ENCODE assay signal across 23 mouse cellular contexts in genomic region chr6:122869846-122870245, GRCm38 (mm10). TPM values are rescaled to one million over a fixed set of nuclear protein-coding genes. Genes with fewer than 3 reads are reported as not detected.
A peak's percentile ranks its signal among the peaks of the same experiment; 100 is the strongest.
DNase-seq lines count a peak whose midpoint lies in the region; ATAC-seq and TF ChIP-seq lines count a peak whose summit lies in the region.
"Had no signal": no experiment of that assay in that cellular context is flagged by ENCODE, and none has a peak within 500 bp of the region (broad histone marks: within the 10 kb centered on the region; RNA-seq: fewer than 3 reads in every experiment).

No protein-coding gene starts in this region.

- H3K4me1 ChIP-seq in lung, postnatal 0 days (ENCODE audit: insufficient read depth, low read depth, low read length) = no peaks in the 10 kb centered on the region
- H3K4me1 ChIP-seq: forebrain, embryonic 12.5 days; limb, embryonic 12.5 days; midbrain, embryonic 13.5 days; stomach, embryonic 15.5 days had no signal

- H3K9ac ChIP-seq in lung, postnatal 0 days (replicated peaks; ENCODE audit: low read depth) = no peak overlapping the region
- H3K9ac ChIP-seq: forebrain, embryonic 12.5 days; limb, embryonic 12.5 days; liver, embryonic 12.5 days; midbrain, embryonic 13.5 days; stomach, embryonic 15.5 days had no signal

- no peak for ATAC-seq in lung, postnatal 0 days
- no peak for ATAC-seq in megakaryocyte progenitor cell, adult 5-6 weeks (replicated peaks; ENCODE audit: poor library complexity)
- ATAC-seq: hindbrain, postnatal 0 days; liver, embryonic 12.5 days; midbrain, embryonic 13.5 days had no signal

- no peak for TF ChIP-seq CTCF in lung, postnatal 0 days (IDR thresholded peaks at IDR 0.05)

- no peak overlapping the region for H3K4me3 ChIP-seq in lung, postnatal 0 days (ENCODE audit: low read depth, low read length)
- H3K4me3 ChIP-seq: forebrain, embryonic 12.5 days; limb, embryonic 12.5 days; liver, embryonic 12.5 days; midbrain, embryonic 13.5 days; stomach, embryonic 15.5 days had no signal

- no peak for TF ChIP-seq EP300 in lung, postnatal 0 days (IDR thresholded peaks at IDR 0.05)

- WGBS in lung, postnatal 0 days = 72% methylated on average over 11 of the region's 11 CpGs

- no peak overlapping the region for H3K4me2 ChIP-seq in lung, postnatal 0 days (replicated peaks; ENCODE audit: low read depth, low read length)
- H3K4me2 ChIP-seq: forebrain, embryonic 12.5 days; limb, embryonic 12.5 days; liver, embryonic 12.5 days; midbrain, embryonic 13.5 days; stomach, embryonic 15.5 days had no signal

- H3K36me3 ChIP-seq in lung, postnatal 0 days (ENCODE audit: insufficient read depth, low read length) = no peaks in the 10 kb centered on the region
- H3K36me3 ChIP-seq: forebrain, embryonic 12.5 days; limb, embryonic 12.5 days; liver, embryonic 12.5 days; midbrain, embryonic 13.5 days; stomach, embryonic 15.5 days had no signal

- peak; percentile 56 to 75 for DNase-seq in adrenal gland, adult (ENCODE audit: inconsistent age in 2 of 2, low spot score in 1 of 2)
- no peak for DNase-seq in adrenal gland, postnatal 10 days
- peak; percentile 20 for DNase-seq in lung, postnatal 0 days (ENCODE audit: low spot score)
- DNase-seq in lung, postnatal 25 days (ENCODE audit: low spot score) = no peak
- DNase-seq in adipocyte (ENCODE audit: low spot score) = peak; percentile 39
- peak; percentile 15 for DNase-seq in yolk sac, embryonic 10.5 days (ENCODE audit: low spot score)
- no peak for DNase-seq in layer of hippocampus, postnatal 10 days (ENCODE audit: low spot score in 2 of 2)
- DNase-seq: cerebellum, adult 18-20 months; cerebellum, postnatal 36 days; gastrocnemius, postnatal 10 days; kidney, adult 11 months; lung, adult 2 months; right cerebral cortex, postnatal 14 days; thymus, adult 18-20 months had no signal

- no peaks in the 10 kb centered on the region for H3K9me3 ChIP-seq in lung, postnatal 0 days (ENCODE audit: low read length)
- H3K9me3 ChIP-seq: forebrain, embryonic 12.5 days; limb, embryonic 12.5 days; liver, embryonic 12.5 days; midbrain, embryonic 13.5 days; stomach, embryonic 15.5 days had no signal

- H3K27me3 ChIP-seq in lung, postnatal 0 days (replicated peaks; ENCODE audit: insufficient read depth, low read length) = no peaks in the 10 kb centered on the region
- H3K27me3 ChIP-seq: CH12.LX; midbrain, embryonic 13.5 days; stomach, embryonic 15.5 days had no signal

- H3K27ac ChIP-seq in lung, postnatal 0 days (ENCODE audit: low read length) = no peak overlapping the region
- H3K27ac ChIP-seq: forebrain, embryonic 12.5 days; hindbrain, postnatal 0 days; limb, embryonic 12.5 days; liver, embryonic 12.5 days; midbrain, embryonic 13.5 days; stomach, embryonic 15.5 days had no signal

RNA-seq across cellular contexts. Expression of gene Necap1, which starts 4.4 kb away (rescaled TPM):
- 10 to 100 TPM; 44.8 to 45.8 TPM for total RNA-seq in adrenal gland, postnatal 10 days (2021)
- polyA plus RNA-seq in lung, postnatal 0 days (2015; fragmentation: Nextera tagmentation; extraction: Ambion mirVana) = 30.3 and 31.2 TPM in 2 replicates
- total RNA-seq in megakaryocyte progenitor cell, adult 5-6 weeks (2015) = 23.2 and 23.3 TPM in 2 replicates
- 12.3 and 19.7 TPM in 2 replicates for total RNA-seq in megakaryocyte progenitor cell, adult 5-6 weeks (2017)
- 100 to 1,000 TPM; 144 to 170 TPM for total RNA-seq in layer of hippocampus, postnatal 10 days (2021)

RNA-seq across cellular contexts. Expression of gene C3ar1, which starts 13.9 kb away (rescaled TPM):
- 1 to 10 TPM; 1.7 to 2.2 TPM for total RNA-seq in adrenal gland, postnatal 10 days (2021)
- 3.4 and 3.6 TPM in 2 replicates for polyA plus RNA-seq in lung, postnatal 0 days (2015; fragmentation: Nextera tagmentation; extraction: Ambion mirVana)
- 0.05 TPM in 1 of 2 replicates, not detected in the other for total RNA-seq in megakaryocyte progenitor cell, adult 5-6 weeks (2015)
- not detected in 2 replicates for total RNA-seq in megakaryocyte progenitor cell, adult 5-6 weeks (2017)
- total RNA-seq in layer of hippocampus, postnatal 10 days (2021) = under 1 TPM; 0.87 TPM

RNA-seq across cellular contexts. Expression of gene Foxj2, which starts 50.1 kb away (rescaled TPM):
- 10 to 100 TPM; 16.7 to 18.5 TPM for total RNA-seq in adrenal gland, postnatal 10 days (2021)
- polyA plus RNA-seq in lung, postnatal 0 days (2015; fragmentation: Nextera tagmentation; extraction: Ambion mirVana) = 5.5 and 6.1 TPM in 2 replicates
- total RNA-seq in megakaryocyte progenitor cell, adult 5-6 weeks (2015) = 9.9 and 10.3 TPM in 2 replicates
- total RNA-seq in megakaryocyte progenitor cell, adult 5-6 weeks (2017) = 3.0 and 3.5 TPM in 2 replicates
- 10 to 100 TPM; 24.3 to 27.8 TPM for total RNA-seq in layer of hippocampus, postnatal 10 days (2021)

RNA-seq across cellular contexts. Expression of gene Clec4a1, which starts 51.8 kb away (rescaled TPM):
- total RNA-seq in adrenal gland, postnatal 10 days (2021) = 1 to 10 TPM; 3.3 TPM
- 4.6 and 5.1 TPM in 2 replicates for polyA plus RNA-seq in lung, postnatal 0 days (2015; fragmentation: Nextera tagmentation; extraction: Ambion mirVana)
- total RNA-seq in megakaryocyte progenitor cell, adult 5-6 weeks (2015) = 2.1 and 2.9 TPM in 2 replicates
- 0.79 and 0.81 TPM in 2 replicates for total RNA-seq in megakaryocyte progenitor cell, adult 5-6 weeks (2017)
- under 1 TPM; 0.46 to 0.56 TPM for total RNA-seq in layer of hippocampus, postnatal 10 days (2021)
- total RNA-seq: CH12.LX, MEL had no signal

Comparison
In these comparisons a context has a peak if more than half of its experiments do, and no peak if none do; other contexts are left out.
1. DNase-seq: peak in adrenal gland, adult (2 of 2), lung, postnatal 0 days (single experiment), adipocyte (single experiment) and yolk sac, embryonic 10.5 days (single experiment); none in adrenal gland, postnatal 10 days (single experiment), lung, postnatal 25 days (single experiment) and layer of hippocampus, postnatal 10 days (0 of 2).